Mouse (Mus musculus) frontal cortex, postnatal 14 days (tissue): ENCODE results near the gene Sgsh.

Experiments
- DNase-seq, 2 experiments: peaks; one replicate each; pipeline ENCODE4 v3.0.0; 2022; ENCODE audit warnings: low spot score in 2 of 2

Sgsh gene

GRCm38 (mm10) chr11:119307916-119308315 is 47.4 kb downstream of the Sgsh start:
- no peak for DNase-seq

GRCm38 (mm10) chr11:119307658-119307867 is 47.8 kb downstream of the Sgsh start, which contains the start of gene Card14:
Gene Card14 (plus strand): TSS chr11:119307768.
- no peak for DNase-seq

GRCm38 (mm10) chr11:119306762-119307657 is 48.3 kb downstream of the Sgsh start:
- DNase-seq, result no peak

GRCm38 (mm10) chr11:119304904-119305712 is 50.2 kb downstream of the Sgsh start:
- no peak for DNase-seq

- DNase-seq, result no peak
These were observed 54.4 kb downstream of the Sgsh start for GRCm38 (mm10) chr11:119300986-119301385.

GRCm38 (mm10) chr11:119300246-119300935 is 54.9 kb downstream of the Sgsh start:
- no peak for DNase-seq

- DNase-seq, result peak; percentile 83 to 91
These were observed 55.7 kb downstream of the Sgsh start, which contains the start of gene Eif4a3 for GRCm38 (mm10) chr11:119299391-119300245. Gene Eif4a3 (minus strand): TSS chr11:119300089.

GRCm38 (mm10) chr11:119298917-119299316 is 56.4 kb downstream of the Sgsh start:
- DNase-seq, result no peak

GRCm38 (mm10) chr11:119297996-119298395 is 57.3 kb downstream of the Sgsh start:
- no peak for DNase-seq
